Mouse (Mus musculus) CD4-positive, CD25-positive, alpha-beta regulatory T cell (primary cell): ENCODE measurements around the gene Dennd1a. TPM values are rescaled to one million over a fixed set of nuclear protein-coding genes. Genes with fewer than 3 reads are reported as not detected.

Experiments
- polyA plus RNA-seq: library from polyadenylated mRNA; unstranded; fragments of 100-300 nt; shearing (Covaris generic); gene quantifications from one replicate; pipeline ENCODE4 v1.2.1, GENCODE M21; 2017

Gene Dennd1a
- polyA plus RNA-seq, result 34.0 TPM

DNA sequence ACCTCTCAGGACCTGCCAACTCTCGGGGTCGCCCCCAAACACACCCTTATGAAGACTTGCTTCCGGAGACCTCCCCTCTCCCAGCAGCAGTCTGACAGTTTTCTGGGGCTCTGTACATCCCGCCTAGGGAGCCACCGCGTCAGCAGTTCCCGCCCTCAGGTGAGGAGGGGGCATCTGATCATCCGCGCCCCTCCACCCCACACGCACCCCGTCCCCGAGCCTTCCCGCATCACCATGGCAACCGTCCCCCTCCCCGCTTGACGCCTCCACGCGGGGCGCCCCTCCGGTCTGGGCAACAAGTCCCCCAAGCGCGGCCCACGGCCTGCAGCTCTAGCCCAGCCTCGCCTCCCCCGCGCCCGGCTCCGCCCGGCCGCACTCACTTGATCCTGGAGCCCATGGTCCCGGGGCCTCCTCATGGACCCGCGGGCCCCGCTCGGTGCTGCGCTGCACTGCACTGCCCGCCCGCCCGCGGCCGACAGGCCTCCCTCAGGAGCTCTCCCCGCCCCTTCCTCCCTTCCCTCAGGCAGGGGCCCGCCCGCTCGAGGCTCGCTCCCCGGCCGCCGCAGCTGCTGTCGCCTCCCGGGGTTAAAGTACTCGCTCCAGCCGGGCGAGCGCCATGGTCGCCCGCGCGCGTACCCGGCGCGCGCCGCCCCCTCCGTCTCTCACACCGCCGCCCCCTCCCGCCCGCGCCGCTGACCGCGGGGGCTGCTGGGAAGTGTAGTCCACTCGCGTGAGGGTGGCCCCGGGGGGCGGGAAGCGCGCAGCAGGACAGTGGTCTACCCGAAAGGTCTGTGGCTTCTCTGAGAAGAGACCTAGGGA, at the start of gene Dennd1a:
Gene Dennd1a (minus strand): TSS at position 658 of the 819 bp plus-strand sequence.

DNA sequence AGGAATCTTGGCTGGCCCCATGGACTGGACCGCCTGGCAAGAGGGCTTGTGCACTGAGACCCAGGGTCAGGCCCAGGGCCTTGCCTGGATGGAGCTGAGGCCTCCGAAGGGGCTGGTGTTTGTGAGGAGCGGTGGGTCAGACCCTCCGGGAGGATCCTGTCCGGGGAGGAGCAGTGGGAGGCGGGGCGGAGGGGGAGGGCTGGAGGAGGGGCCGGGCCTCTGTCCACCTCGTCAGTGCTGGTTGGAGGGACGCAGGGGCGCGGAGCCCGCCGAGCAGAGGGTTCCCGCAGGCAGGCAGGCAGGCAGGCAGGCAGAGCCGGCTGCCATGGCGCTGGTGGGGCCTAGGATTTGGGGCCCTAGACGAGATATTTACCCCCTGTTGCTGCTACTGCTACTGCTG, 511.2 kb downstream of the Dennd1a start, which contains the start of gene Crb2:
Gene Crb2 (plus strand): TSS at position 234 of the 400 bp plus-strand sequence.

Other genes with a start within 250 kb of the Dennd1a start
- gene Lhx2, start 51.9 kb upstream of the Dennd1a start, polyA plus RNA-seq, result 0.16 TPM
- gene Nek6, start 224.3 kb upstream of the Dennd1a start, polyA plus RNA-seq, result 2.3 TPM